Mouse (Mus musculus): ENCODE results near the gene Sort1. TPM values are rescaled to one million over a fixed set of nuclear protein-coding genes. Genes with fewer than 3 reads are reported as not detected.

The Sort1 gene
- polyA plus RNA-seq, 1 experiment from 2014 or later: 13.7 TPM

DNA sequence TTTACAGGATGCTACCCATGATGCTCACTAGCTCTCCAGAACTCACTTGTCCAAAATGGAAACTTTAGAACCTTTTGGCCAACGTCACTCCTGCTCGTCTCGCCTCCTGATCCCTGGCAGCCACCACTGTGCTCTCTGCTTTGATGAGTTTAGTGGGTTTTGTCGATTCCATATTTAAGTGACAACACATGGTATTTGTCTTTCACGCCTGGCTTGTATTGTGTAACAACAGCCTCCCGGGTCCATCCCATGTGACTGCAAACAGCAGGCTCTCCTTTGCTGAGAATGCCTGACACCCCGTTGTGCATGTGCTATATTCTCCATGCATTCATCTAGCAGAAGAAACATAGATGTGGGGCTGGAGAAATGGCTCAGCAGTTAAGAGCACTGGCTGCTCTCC, 58.3 kb downstream of the Sort1 start:
- WGBS: 52% methylated on average over 7 of the region's 7 CpGs
- ATAC-seq (ENCODE audit: low read depth): peak; percentile 95
- no peak overlapping the region for H3K4me2 ChIP-seq (ENCODE audit: low read depth, low read length)
- no peak overlapping the region for H3K4me3 ChIP-seq (ENCODE audit: low read length)
- H3K4me1 ChIP-seq (replicated peaks; ENCODE audit: control insufficient read depth, insufficient read depth, low read length): no peaks in the 10 kb centered on the region; the same call in 1 of the 2 replicates
- no peak overlapping the region for H3K9ac ChIP-seq (ENCODE audit: low read length)
- no peaks in the 10 kb centered on the region for H3K27me3 ChIP-seq (ENCODE audit: control insufficient read depth, insufficient read depth, low read depth, low read length)
- H3K36me3 ChIP-seq (ENCODE audit: control insufficient read depth, insufficient read depth, low read length): peaks cover 46% of the 10 kb centered on the region
- no peaks in the 10 kb centered on the region for H3K9me3 ChIP-seq (ENCODE audit: control insufficient read depth, low read length)
- 0 out of 2 replicates have a peak overlapping the region, but pooled peaks have one; percentile 2 for H3K27ac ChIP-seq (ENCODE audit: low read length)

DNA sequence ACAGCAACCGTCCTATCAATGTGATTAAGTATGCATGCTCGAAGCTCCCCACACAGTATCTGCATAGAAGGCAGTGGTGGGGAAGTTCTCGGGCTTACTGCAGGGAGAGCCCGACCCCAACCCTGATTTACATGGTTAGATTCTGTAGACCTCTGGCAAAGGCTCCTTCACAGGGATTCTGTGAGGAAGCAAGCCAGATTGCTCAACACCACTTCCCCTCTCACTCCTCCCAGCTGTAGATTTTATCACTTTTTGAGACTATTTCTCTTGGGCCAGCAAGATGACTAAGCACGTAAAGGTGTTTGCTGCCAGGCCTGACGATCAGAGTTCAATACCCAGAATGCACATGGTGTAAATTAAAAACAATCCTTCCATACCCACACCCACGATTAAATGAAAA, 62.0 kb downstream of the Sort1 start:
- Histone ChIP-seq H3K4me3 (ENCODE audit: low read length) (no peak overlapping the region), H3K9me3 (ENCODE audit: control insufficient read depth, low read length) (no peaks in the 10 kb centered on the region), H3K4me2 (ENCODE audit: low read depth, low read length) (no peak overlapping the region), H3K36me3 (ENCODE audit: control insufficient read depth, insufficient read depth, low read length) (peaks cover 24% of the 10 kb centered on the region; the same call in 1 of the 2 replicates), H3K27ac (ENCODE audit: low read length) (no peak overlapping the region), H3K27me3 (ENCODE audit: control insufficient read depth, insufficient read depth, low read depth, low read length) (no peaks in the 10 kb centered on the region), H3K4me1 (replicated peaks; ENCODE audit: control insufficient read depth, insufficient read depth, low read length) (no peaks in the 10 kb centered on the region; the same call in 1 of the 2 replicates), H3K9ac (ENCODE audit: low read length) (no peak overlapping the region)
- ATAC-seq (ENCODE audit: low read depth): no peak
- 81% methylated on average over 7 of the region's 7 CpGs for WGBS

DNA sequence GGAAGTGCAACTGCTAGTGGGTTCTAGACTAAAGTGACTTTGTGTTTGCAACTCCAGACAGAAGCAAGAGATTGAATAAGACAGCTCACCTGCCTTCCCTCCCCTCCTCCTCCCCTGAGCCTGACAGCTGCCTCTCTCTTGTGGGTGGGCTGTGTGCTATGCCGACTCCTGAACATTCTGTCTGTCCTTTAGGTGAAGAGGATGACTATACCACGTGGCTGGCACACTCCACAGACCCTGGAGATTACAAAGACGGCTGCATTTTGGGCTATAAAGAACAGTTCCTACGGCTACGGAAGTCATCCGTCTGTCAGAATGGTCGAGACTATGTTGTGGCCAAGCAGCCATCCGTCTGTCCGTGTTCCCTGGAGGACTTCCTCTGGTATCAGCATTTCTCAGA, 64.5 kb downstream of the Sort1 start:
- no peak overlapping the region for H3K9ac ChIP-seq (ENCODE audit: low read length)

DNA sequence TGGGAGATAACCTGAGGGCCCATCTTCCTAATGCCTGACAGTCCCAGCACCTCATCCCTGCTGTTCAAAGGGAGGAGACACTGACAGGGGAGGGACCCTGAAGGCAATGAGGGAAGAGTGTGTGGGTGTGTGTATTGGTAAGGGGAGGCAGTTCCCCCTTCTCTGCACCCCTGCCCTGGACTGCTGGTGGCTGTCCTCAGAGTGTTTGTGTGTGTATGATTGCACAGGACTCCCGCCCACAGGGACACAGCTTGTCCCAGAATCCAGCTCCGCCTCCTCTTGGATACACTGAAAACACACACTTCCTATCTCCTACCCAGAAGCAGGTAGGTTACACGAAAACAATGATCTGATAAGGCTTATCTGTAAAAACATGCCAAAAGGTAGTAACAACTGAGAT, 71.4 kb downstream of the Sort1 start:
- Histone ChIP-seq H3K36me3 (ENCODE audit: control insufficient read depth, insufficient read depth, low read length) (peaks cover 47% of the 10 kb centered on the region), H3K4me3 (ENCODE audit: low read length) (no peak overlapping the region), H3K9me3 (ENCODE audit: control insufficient read depth, low read length) (no peaks in the 10 kb centered on the region), H3K4me1 (replicated peaks; ENCODE audit: control insufficient read depth, insufficient read depth, low read length) (no peaks in the 10 kb centered on the region), H3K4me2 (ENCODE audit: low read depth, low read length) (no peak overlapping the region), H3K27me3 (ENCODE audit: control insufficient read depth, insufficient read depth, low read depth, low read length) (no peaks in the 10 kb centered on the region), H3K27ac (ENCODE audit: low read length) (no peak overlapping the region), H3K9ac (ENCODE audit: low read length) (no peak overlapping the region)
- ATAC-seq (ENCODE audit: low read depth): no peak
- 78% methylated on average over 3 of the region's 3 CpGs for WGBS

More for the DNA sequence above, 64.5 kb downstream of the Sort1 start:
- H3K4me1 ChIP-seq (replicated peaks; ENCODE audit: control insufficient read depth, insufficient read depth, low read length): no peaks in the 10 kb centered on the region
- WGBS: 73% methylated on average over 9 of the region's 9 CpGs
- H3K27me3 ChIP-seq (ENCODE audit: control insufficient read depth, insufficient read depth, low read depth, low read length): no peaks in the 10 kb centered on the region
- H3K4me3 ChIP-seq (ENCODE audit: low read length): no peak overlapping the region
- no peak overlapping the region for H3K4me2 ChIP-seq (ENCODE audit: low read depth, low read length)
- no peaks in the 10 kb centered on the region for H3K9me3 ChIP-seq (ENCODE audit: control insufficient read depth, low read length)
- H3K36me3 ChIP-seq (ENCODE audit: control insufficient read depth, insufficient read depth, low read length): peaks cover 32% of the 10 kb centered on the region
- no peak overlapping the region for H3K27ac ChIP-seq (ENCODE audit: low read length)
- no peak for ATAC-seq (ENCODE audit: low read depth)

DNA sequence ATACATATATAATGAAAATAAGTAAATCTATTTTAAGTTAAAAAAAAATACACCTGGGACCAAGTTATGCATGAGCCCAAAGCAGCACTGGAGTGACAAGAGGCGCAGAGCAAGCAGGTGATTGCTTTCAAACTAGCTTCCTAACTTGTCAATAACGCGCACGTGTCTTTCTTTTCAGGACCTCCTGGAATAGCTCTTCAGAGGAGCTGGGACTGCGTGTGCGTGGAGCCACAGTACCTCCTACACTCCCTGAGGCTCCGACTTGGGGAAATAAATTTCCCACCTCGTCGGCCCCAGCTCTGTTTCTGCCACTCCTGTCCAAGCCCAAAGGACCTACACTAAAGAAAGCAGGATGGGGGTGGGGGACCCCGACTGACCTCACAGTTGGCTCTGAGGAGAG, 73.2 kb downstream of the Sort1 start:
- H3K36me3 ChIP-seq (ENCODE audit: control insufficient read depth, insufficient read depth, low read length): peaks cover 35% of the 10 kb centered on the region
- 83% methylated on average over 10 of the region's 10 CpGs for WGBS

DNA sequence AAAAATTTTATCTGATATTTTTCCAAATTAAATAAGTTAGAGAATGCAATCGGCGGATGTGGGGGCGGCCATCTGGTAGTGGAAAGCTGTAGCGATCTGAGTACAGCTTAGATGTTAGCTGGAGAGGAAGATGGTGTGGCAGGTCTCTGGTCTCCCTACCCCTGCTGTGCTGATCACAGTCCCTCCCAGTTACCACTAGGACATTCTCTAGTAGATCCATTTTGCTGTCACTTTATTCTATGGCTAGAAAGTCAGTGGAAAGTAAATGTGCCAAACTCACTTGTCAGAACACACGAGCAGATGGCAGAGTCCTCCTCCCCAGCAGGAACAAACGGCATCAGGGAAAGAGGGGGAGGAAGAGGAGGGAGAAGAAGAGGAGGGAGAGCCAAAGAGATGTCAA, 74.6 kb downstream of the Sort1 start:
- H3K9me3 ChIP-seq (ENCODE audit: control insufficient read depth, low read length): no peaks in the 10 kb centered on the region
- H3K4me1 ChIP-seq (replicated peaks; ENCODE audit: control insufficient read depth, insufficient read depth, low read length): no peaks in the 10 kb centered on the region; the same call in 1 of the 2 replicates
- 72% methylated on average over 6 of the region's 6 CpGs for WGBS
- H3K36me3 ChIP-seq (ENCODE audit: control insufficient read depth, insufficient read depth, low read length): peaks cover 29% of the 10 kb centered on the region
- ATAC-seq (ENCODE audit: low read depth): no peak
- no peak overlapping the region for H3K4me2 ChIP-seq (ENCODE audit: low read depth, low read length)
- no peak overlapping the region for H3K4me3 ChIP-seq (ENCODE audit: low read length)
- H3K9ac ChIP-seq (ENCODE audit: low read length): no peak overlapping the region
- H3K27ac ChIP-seq (ENCODE audit: low read length): no peak overlapping the region
- H3K27me3 ChIP-seq (ENCODE audit: control insufficient read depth, insufficient read depth, low read depth, low read length): no peaks in the 10 kb centered on the region

More for the DNA sequence above, 73.2 kb downstream of the Sort1 start:
- Histone ChIP-seq H3K27me3 (ENCODE audit: control insufficient read depth, insufficient read depth, low read depth, low read length) (no peaks in the 10 kb centered on the region), H3K27ac (ENCODE audit: low read length) (no peak overlapping the region), H3K9ac (ENCODE audit: low read length) (no peak overlapping the region), H3K4me3 (ENCODE audit: low read length) (no peak overlapping the region), H3K9me3 (ENCODE audit: control insufficient read depth, low read length) (no peaks in the 10 kb centered on the region), H3K4me1 (replicated peaks; ENCODE audit: control insufficient read depth, insufficient read depth, low read length) (no peaks in the 10 kb centered on the region; the same call in 1 of the 2 replicates), H3K4me2 (ENCODE audit: low read depth, low read length) (no peak overlapping the region)
- no peak for ATAC-seq (ENCODE audit: low read depth)

DNA sequence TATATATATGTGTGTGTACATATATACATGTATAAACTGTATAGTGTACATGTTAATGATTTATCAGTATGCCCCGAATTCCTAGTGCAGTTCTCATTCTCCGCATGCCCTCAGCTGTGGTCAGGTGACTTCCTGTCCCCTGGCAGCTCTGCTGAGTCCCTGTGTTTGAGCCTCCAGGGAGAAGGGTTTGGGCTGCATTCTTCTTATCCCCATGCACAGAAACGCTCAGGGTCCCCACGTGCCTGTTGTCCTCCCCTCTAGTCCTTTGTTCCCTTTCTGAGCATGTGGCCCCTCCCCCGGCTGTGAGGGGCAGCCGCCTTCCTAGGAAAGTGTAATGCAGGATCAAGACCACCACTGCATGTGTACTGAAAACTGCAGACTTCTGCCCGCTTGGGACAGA, 77.0 kb downstream of the Sort1 start:
- no peaks in the 10 kb centered on the region for H3K27me3 ChIP-seq (ENCODE audit: control insufficient read depth, insufficient read depth, low read depth, low read length)
- 14% methylated on average over 7 of the region's 7 CpGs for WGBS
- no peaks in the 10 kb centered on the region for H3K9me3 ChIP-seq (ENCODE audit: control insufficient read depth, low read length)
- no peak overlapping the region for H3K4me3 ChIP-seq (ENCODE audit: low read length)
- no peak overlapping the region for H3K4me2 ChIP-seq (ENCODE audit: low read depth, low read length)
- peaks cover 7% of the 10 kb centered on the region for H3K36me3 ChIP-seq (ENCODE audit: control insufficient read depth, insufficient read depth, low read length)
- ATAC-seq (ENCODE audit: low read depth): peak; percentile 48; the same call in 1 of the 2 replicates
- no peak overlapping the region for H3K9ac ChIP-seq (ENCODE audit: low read length)
- H3K4me1 ChIP-seq (replicated peaks; ENCODE audit: control insufficient read depth, insufficient read depth, low read length): peaks cover 3% of the 10 kb centered on the region; the same call in 1 of the 2 replicates
- H3K27ac ChIP-seq (ENCODE audit: low read length): no peak overlapping the region

DNA sequence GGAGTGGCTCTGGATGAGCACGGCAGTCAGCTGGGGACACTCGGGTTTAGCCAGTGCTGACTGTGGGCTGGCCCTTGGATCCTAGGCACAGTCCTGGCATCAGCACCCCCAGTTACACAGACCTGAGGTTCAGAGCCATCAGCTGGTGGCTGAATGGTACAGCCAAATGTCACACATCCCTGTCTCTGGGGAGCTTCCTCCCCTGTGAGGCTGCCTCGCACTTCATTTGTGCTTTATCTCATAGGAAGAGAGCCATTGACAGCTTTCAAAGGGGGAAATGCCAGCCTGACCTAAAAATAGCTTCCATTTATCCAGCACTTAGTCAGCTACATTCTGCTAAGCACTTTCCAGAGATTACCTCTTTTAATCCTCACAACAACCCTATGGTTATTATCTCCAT, 79.7 kb downstream of the Sort1 start:
- H3K9ac ChIP-seq (ENCODE audit: low read length): no peak overlapping the region
- no peaks in the 10 kb centered on the region for H3K9me3 ChIP-seq (ENCODE audit: control insufficient read depth, low read length)
- H3K36me3 ChIP-seq (ENCODE audit: control insufficient read depth, insufficient read depth, low read length): no peaks in the 10 kb centered on the region
- H3K4me3 ChIP-seq (ENCODE audit: low read length): no peak overlapping the region
- H3K4me1 ChIP-seq (replicated peaks; ENCODE audit: control insufficient read depth, insufficient read depth, low read length): peaks cover 3% of the 10 kb centered on the region; the same call in 1 of the 2 replicates
- H3K27me3 ChIP-seq (ENCODE audit: control insufficient read depth, insufficient read depth, low read depth, low read length): no peaks in the 10 kb centered on the region
- no peak overlapping the region for H3K27ac ChIP-seq (ENCODE audit: low read length)
- H3K4me2 ChIP-seq (ENCODE audit: low read depth, low read length): no peak overlapping the region
- ATAC-seq (ENCODE audit: low read depth): peak; percentile 27; the same call in 1 of the 2 replicates
- 50% methylated on average over 3 of the region's 3 CpGs for WGBS

DNA sequence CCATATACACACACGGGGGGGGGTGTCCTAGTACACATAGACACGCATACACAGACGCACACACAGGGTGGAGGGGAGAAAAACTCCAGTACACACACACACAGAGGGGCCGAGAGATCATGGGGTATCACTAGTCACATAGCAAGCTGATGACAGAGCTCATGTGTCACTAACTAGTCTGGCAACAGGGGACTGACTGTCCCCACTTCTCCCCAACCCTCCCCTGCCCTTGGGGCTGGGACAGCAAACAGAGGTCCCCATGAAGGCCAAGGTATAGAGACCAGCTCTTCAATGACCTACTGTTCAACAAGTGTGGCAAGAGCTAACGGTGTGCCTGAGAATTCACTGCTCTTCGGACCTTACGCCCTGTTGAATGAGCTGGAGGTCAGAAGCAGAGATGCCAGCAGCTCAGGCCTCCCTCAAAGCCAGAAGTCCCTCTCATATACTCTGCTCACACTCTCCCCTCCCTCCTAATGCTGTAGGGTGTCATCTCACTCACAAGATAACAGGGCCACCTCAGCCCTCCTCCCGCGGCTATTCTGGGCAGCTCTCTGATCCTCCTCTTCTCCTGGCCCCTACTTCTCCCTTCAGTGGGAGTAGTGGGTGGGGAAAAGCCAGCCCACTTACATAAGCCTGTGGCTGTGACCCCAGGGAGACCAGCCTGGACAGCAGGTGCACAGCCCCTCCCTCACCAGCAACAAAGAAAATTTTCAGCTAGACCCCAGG, 80.6 kb downstream of the Sort1 start, which contains the start of gene Mybphl:
Gene Mybphl (plus strand): TSS at position 642 of the 726 bp plus-strand sequence.
- Histone ChIP-seq H3K4me1 (replicated peaks; ENCODE audit: control insufficient read depth, insufficient read depth, low read length) (peaks cover 3% of the 10 kb centered on the region; the same call in 1 of the 2 replicates), H3K4me3 (ENCODE audit: low read length) (no peak within 1 kb of the TSS), H3K36me3 (ENCODE audit: control insufficient read depth, insufficient read depth, low read length) (no peaks in the 10 kb centered on the region), H3K27ac (ENCODE audit: low read length) (no peak within 1 kb of the TSS), H3K4me2 (ENCODE audit: low read depth, low read length) (no peak within 1 kb of the TSS), H3K9me3 (ENCODE audit: control insufficient read depth, low read length) (no peaks in the 10 kb centered on the region), H3K9ac (ENCODE audit: low read length) (no peak within 1 kb of the TSS), H3K27me3 (ENCODE audit: control insufficient read depth, insufficient read depth, low read depth, low read length) (no peaks in the 10 kb centered on the region)
- peak; percentile 24; the same call in 1 of the 2 replicates for ATAC-seq (ENCODE audit: low read depth)
- WGBS: 51% methylated on average over 9 of the region's 9 CpGs

All from lung, embryonic 16.5 days (tissue).